Comparison of ENCODE assay signal across 25 mouse cellular contexts in the genomic region with DNA sequence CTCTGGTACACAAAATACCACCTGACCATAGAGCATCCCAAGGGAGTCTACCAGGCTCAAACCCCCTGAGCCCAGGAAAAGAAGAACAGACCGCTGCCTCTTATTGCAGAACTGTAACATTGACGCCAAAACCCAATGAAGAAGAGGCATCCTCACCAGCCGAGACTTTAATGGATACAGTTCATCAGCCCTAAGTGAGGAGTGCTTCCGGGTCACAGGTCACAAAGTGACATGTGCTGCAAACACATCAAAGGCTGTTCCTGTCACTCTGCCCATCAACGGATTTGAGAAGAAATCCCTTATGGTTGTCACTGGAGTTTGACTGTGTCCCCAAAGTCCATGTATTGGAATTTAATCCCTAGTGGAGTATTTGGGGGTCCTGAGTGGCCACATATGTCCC. TPM values are rescaled to one million over a fixed set of nuclear protein-coding genes. Genes with fewer than 3 reads are reported as not detected.
DNase-seq lines count a peak whose midpoint lies in the region; ATAC-seq and TF ChIP-seq lines count a peak whose summit lies in the region.
"Had no signal": no experiment of that assay in that cellular context is flagged by ENCODE, and none has a peak within 500 bp of the region (broad histone marks: within the 10 kb centered on the region; RNA-seq: fewer than 3 reads in every experiment).

No protein-coding gene starts in this region.

- no peaks in the 10 kb centered on the region for H3K36me3 ChIP-seq in midbrain, embryonic 11.5 days (ENCODE audit: control insufficient read depth, insufficient read depth, low read length)
- H3K36me3 ChIP-seq in midbrain, embryonic 13.5 days = no peaks in the 10 kb centered on the region
- H3K36me3 ChIP-seq in ES-Bruce4 (ENCODE audit: control insufficient read depth, insufficient read depth, low read length, poor library complexity, severe bottlenecking) (no peaks in the 10 kb centered on the region), ES-E14 (ENCODE audit: control insufficient read depth, insufficient read depth, low read length, poor library complexity, severe bottlenecking) (no peaks in the 10 kb centered on the region)
- H3K36me3 ChIP-seq: embryonic facial prominence, embryonic 10.5 days; embryonic facial prominence, embryonic 12.5 days; forebrain, embryonic 10.5 days; forebrain, embryonic 12.5 days had no signal

- TF ChIP-seq EP300 in ES-Bruce4 (IDR thresholded peaks at IDR 0.05; ENCODE audit: insufficient read depth, low read depth, low read length) = no peak

- no peak overlapping the region for H3K27ac ChIP-seq in midbrain, embryonic 11.5 days (ENCODE audit: low read depth, low read length)
- no peak overlapping the region for H3K27ac ChIP-seq in midbrain, embryonic 13.5 days
- H3K27ac ChIP-seq in ES-Bruce4 (ENCODE audit: insufficient read depth, low read length) (peak overlapping the region; percentile 52), ES-E14 (ENCODE audit: insufficient read depth, low read depth, low read length, poor library complexity, severe bottlenecking) (peak overlapping the region; percentile 82)
- H3K27ac ChIP-seq: embryonic facial prominence, embryonic 10.5 days; embryonic facial prominence, embryonic 12.5 days; forebrain, embryonic 10.5 days; forebrain, embryonic 12.5 days had no signal

- TF ChIP-seq POLR2A in ES-Bruce4 (IDR thresholded peaks at IDR 0.05; ENCODE audit: insufficient read depth, low read length) = no peak

- H3K4me1 ChIP-seq in midbrain, embryonic 11.5 days (ENCODE audit: control insufficient read depth, insufficient read depth, low read length) = no peaks in the 10 kb centered on the region
- no peaks in the 10 kb centered on the region for H3K4me1 ChIP-seq in midbrain, embryonic 13.5 days (replicated peaks)
- H3K4me1 ChIP-seq in ES-Bruce4 (ENCODE audit: control insufficient read depth, insufficient read depth, low read length) (peaks cover 10% of the 10 kb centered on the region), ES-E14 (ENCODE audit: control insufficient read depth in 2 of 2, insufficient read depth in 2 of 2, low read length in 2 of 2, poor library complexity in 1 of 2) (peaks cover 6 to 26% of the 10 kb centered on the region in 2 experiments)
- H3K4me1 ChIP-seq: forebrain, embryonic 10.5 days; forebrain, embryonic 12.5 days had no signal

- WGBS in midbrain, embryonic 11.5 days = 78% methylated on average over 5 of the region's 5 CpGs
- WGBS in midbrain, embryonic 13.5 days = 81% methylated on average over 5 of the region's 5 CpGs

- no peaks in the 10 kb centered on the region for H3K27me3 ChIP-seq in midbrain, embryonic 11.5 days (ENCODE audit: control insufficient read depth, insufficient read depth, low read length)
- no peaks in the 10 kb centered on the region for H3K27me3 ChIP-seq in midbrain, embryonic 13.5 days
- no peaks in the 10 kb centered on the region for H3K27me3 ChIP-seq in ES-Bruce4 (ENCODE audit: control insufficient read depth, insufficient read depth, low read length, poor library complexity, severe bottlenecking)
- H3K27me3 ChIP-seq: embryonic facial prominence, embryonic 12.5 days; forebrain, embryonic 12.5 days had no signal

- intact Hi-C loops in left cerebral cortex, postnatal 10 days (cut with DNase I) = no loop called here

- no peak for ATAC-seq in midbrain, embryonic 11.5 days (ENCODE audit: low FRiP score)
- ATAC-seq in midbrain, embryonic 13.5 days = no peak
- ATAC-seq: CD4-positive, CD25-positive, alpha-beta regulatory T cell, adult 4 months; forebrain, embryonic 14.5 days; forebrain, postnatal 0 days had no signal

- no peak overlapping the region for H3K4me3 ChIP-seq in midbrain, embryonic 11.5 days (ENCODE audit: low read depth, low read length)
- no peak overlapping the region for H3K4me3 ChIP-seq in midbrain, embryonic 13.5 days (replicated peaks)
- H3K4me3 ChIP-seq in ES-Bruce4 (ENCODE audit: low read depth, low read length) (no peak overlapping the region), ES-E14 (ENCODE audit: insufficient read depth in 1 of 2, low read depth in 1 of 2, low read length in 2 of 2, poor library complexity in 1 of 2, severe bottlenecking in 1 of 2) (0 out of 4 replicates have a peak overlapping the region, but pooled peaks of 1 of the 2 experiments have one; percentile 54)
- H3K4me3 ChIP-seq: embryonic facial prominence, embryonic 10.5 days; embryonic facial prominence, embryonic 12.5 days; erythroblast, embryonic 14.5 days; forebrain, embryonic 10.5 days; forebrain, embryonic 12.5 days had no signal

- no peak for TF ChIP-seq CTCF in ES-Bruce4 (IDR thresholded peaks at IDR 0.05; ENCODE audit: low read depth, low read length)

- H3K4me2 ChIP-seq in midbrain, embryonic 11.5 days = no peak overlapping the region
- no peak overlapping the region for H3K4me2 ChIP-seq in midbrain, embryonic 13.5 days (replicated peaks)
- H3K4me2 ChIP-seq: embryonic facial prominence, embryonic 12.5 days; forebrain, embryonic 12.5 days had no signal

- peak; percentile 62 for DNase-seq in midbrain, embryonic 11.5 days (ENCODE audit: low spot score, missing footprints)
- no peak for DNase-seq in ES-E14 (ENCODE audit: low read depth, low spot score)
- peak; percentile 65 for DNase-seq in ZHBTc4 (ENCODE audit: low read depth, low spot score)
- no peak for DNase-seq in left cerebral cortex, postnatal 10 days (ENCODE audit: extremely low spot score in 1 of 2, low spot score in 2 of 2)
- no peak for DNase-seq in lung, postnatal 25 days (ENCODE audit: low spot score)
- DNase-seq in adrenal gland, postnatal 36 days = no peak
- DNase-seq: adrenal gland, adult 2 months; adrenal gland, postnatal 10 days; adrenal gland, postnatal 25 days; B cell, adult 2 months; cerebellum, adult 11-12 months; cerebellum, adult 2 months; cerebellum, adult 9-10 months; cerebellum, postnatal 10 days; cerebellum, postnatal 25 days; forebrain, postnatal 0 days had no signal

- no peak overlapping the region for H3K9ac ChIP-seq in midbrain, embryonic 11.5 days (ENCODE audit: low read length)
- no peak overlapping the region for H3K9ac ChIP-seq in midbrain, embryonic 13.5 days (replicated peaks)
- H3K9ac ChIP-seq in ES-Bruce4 (ENCODE audit: low read depth, poor library complexity, severe bottlenecking) = no peak overlapping the region
- no peak overlapping the region; the same call in 1 of the 2 replicates for H3K9ac ChIP-seq in ES-E14 (ENCODE audit: insufficient read depth, low read depth, low read length, poor library complexity, severe bottlenecking)
- H3K9ac ChIP-seq: embryonic facial prominence, embryonic 12.5 days; forebrain, embryonic 12.5 days; forebrain, postnatal 0 days had no signal

- in situ Hi-C loops in ES-E14 (cut with MboI; ENCODE audit: low sequenced_read_pairs in 2 of 2, unreplicated experiment in 2 of 2) = no loop called here

- no peaks in the 10 kb centered on the region for H3K9me3 ChIP-seq in midbrain, embryonic 11.5 days (ENCODE audit: control insufficient read depth, low read length)
- H3K9me3 ChIP-seq in midbrain, embryonic 13.5 days = no peaks in the 10 kb centered on the region
- H3K9me3 ChIP-seq in ES-Bruce4 (replicated peaks; ENCODE audit: control insufficient read depth, insufficient read depth, low read length, poor library complexity, severe bottlenecking) = no peaks in the 10 kb centered on the region
- H3K9me3 ChIP-seq in ES-E14 (ENCODE audit: control insufficient read depth, insufficient read depth, low read depth, low read length) = no peaks in the 10 kb centered on the region
- H3K9me3 ChIP-seq: embryonic facial prominence, embryonic 10.5 days; embryonic facial prominence, embryonic 12.5 days; forebrain, embryonic 10.5 days; forebrain, embryonic 12.5 days had no signal

TF ChIP-seq in ES-E14, 5 proteins besides CTCF, POLR2A, EP300 and RAD21:
- TF ChIP-seq ZC3H11A (IDR thresholded peaks at IDR 0.05; ENCODE audit: borderline replicate concordance, low read depth, low read length) (no peak), CHD2 (IDR thresholded peaks at IDR 0.05; ENCODE audit: low read depth, low read length) (no peak), MAFK (IDR thresholded peaks at IDR 0.05; ENCODE audit: insufficient read depth, low read depth, low read length) (no peak), HCFC1 (IDR thresholded peaks at IDR 0.05; ENCODE audit: borderline replicate concordance, insufficient read depth, low read length) (no peak)

RNA-seq across cellular contexts. Expression of gene Trappc10, which starts 14.8 kb away (rescaled TPM):
- polyA plus RNA-seq in midbrain, embryonic 11.5 days (2014; fragmentation: Nextera tagmentation; extraction: Ambion mirVana) = 16.7 and 17.5 TPM in 2 replicates
- polyA plus RNA-seq in midbrain, embryonic 13.5 days (2015; fragmentation: Nextera tagmentation; extraction: Ambion mirVana) = 21.3 and 26.7 TPM in 2 replicates
- polyA plus RNA-seq in ES-Bruce4 (2011; ENCODE audit: insufficient read depth, insufficient read length, low read depth, missing spikeins) = 20.6 and 22.0 TPM in 2 replicates
- 26.1 and 27.9 TPM in 2 replicates for total RNA-seq in ES-E14 (2012; rRNA removed)
- total RNA-seq in left cerebral cortex, postnatal 10 days (2021) = 10 to 100 TPM; 81.8 to 84.3 TPM
- 10 to 100 TPM; 50.7 to 53.6 TPM for total RNA-seq in adrenal gland, postnatal 36 days (2021)

Comparison
In these comparisons a context has a peak if more than half of its experiments do, and no peak if none do; other contexts are left out.
1. DNase-seq: peak in midbrain, embryonic 11.5 days (single experiment) and ZHBTc4 (single experiment); none in ES-E14 (single experiment), left cerebral cortex, postnatal 10 days (0 of 2), lung, postnatal 25 days (single experiment) and adrenal gland, postnatal 36 days (0 of 2).
2. H3K27ac ChIP-seq: peak in ES-Bruce4 (single experiment) and ES-E14 (single experiment); none in midbrain, embryonic 11.5 days (single experiment) and midbrain, embryonic 13.5 days (single experiment).